Mouse (Mus musculus) embryonic facial prominence, embryonic 11.5 days (tissue): ENCODE measurements at regions not wholly inside any gene's neighbourhood (a gene's known extent, or its start where the extent isn't known, plus 50 kb on each side); places are given as distances from the start of the nearest gene placed in this dataset.

ENCODE experiments used
- ATAC-seq: fragments of 200-750 bp; cut with Nextera tagmentation; replicated peaks from 2 replicates; pipeline ENCODE4 v1.8.0; 2017; ENCODE audit warnings: low read depth; ENCODE audit not compliant: insufficient number of reproducible peaks, low FRiP score, low TSS enrichment
- DNase-seq: peaks from one replicate; pipeline ENCODE4 v3.0.0-alpha.2; 2015; ENCODE audit warnings: low spot score
- H3K27ac ChIP-seq: fragments of 300-500 bp; sonication (generic); replicated peaks from 2 replicates; pipeline ENCODE4 v1.5.1; 2014; ENCODE audit warnings: mild to moderate bottlenecking, low read depth, low read length, control low read depth
- H3K27me3 ChIP-seq: fragments of 300-500 bp; sonication (generic); 2 replicates; pipeline ENCODE4 v1.6.1; 2014; ENCODE audit warnings: mild to moderate bottlenecking, low read length, moderate library complexity, mixed read lengths; ENCODE audit not compliant: control insufficient read depth, insufficient read depth
- H3K36me3 ChIP-seq: fragments of 300-500 bp; sonication (generic); replicated peaks from 2 replicates; pipeline ENCODE4 v1.6.1; 2014; ENCODE audit warnings: low read depth, mild to moderate bottlenecking, low read length, moderate library complexity, mixed read lengths; ENCODE audit not compliant: control insufficient read depth, insufficient read depth
- H3K4me1 ChIP-seq: fragments of 300-500 bp; sonication (generic); 2 replicates; pipeline ENCODE4 v1.6.1; 2014; ENCODE audit warnings: low read length, mixed read lengths; ENCODE audit not compliant: control insufficient read depth, insufficient read depth
- H3K4me2 ChIP-seq: fragments of 300-500 bp; sonication (generic); 2 replicates; pipeline ENCODE4 v1.6.1; 2014; ENCODE audit warnings: low read depth, mild to moderate bottlenecking, control low read depth, low read length, moderate library complexity
- H3K4me3 ChIP-seq: fragments of 300-500 bp; sonication (generic); 2 replicates; pipeline ENCODE4 v1.5.1; 2014; ENCODE audit warnings: low read depth, low read length, control low read depth
- H3K9ac ChIP-seq: fragments of 300-500 bp; sonication (generic); replicated peaks from 2 replicates; pipeline ENCODE4 v1.6.1; 2014; ENCODE audit warnings: mild to moderate bottlenecking, control low read depth, low read length
- H3K9me3 ChIP-seq: fragments of 300-500 bp; sonication (generic); replicated peaks from 2 replicates; pipeline ENCODE4 v1.6.1; 2016; ENCODE audit warnings: mild to moderate bottlenecking, low read length, inconsistent platforms, mixed read lengths; ENCODE audit not compliant: control insufficient read depth
- WGBS: fragments of 180-500 bp; shearing (Covaris S2); extraction: QIAGEN DNeasy Blood & Tissue Kit; methylation state at CpG from one replicate; pipeline ENCODE4 v1.1.7; 2014; 5-methylcytosine and 5-hydroxymethylcytosine counted together

DNA sequence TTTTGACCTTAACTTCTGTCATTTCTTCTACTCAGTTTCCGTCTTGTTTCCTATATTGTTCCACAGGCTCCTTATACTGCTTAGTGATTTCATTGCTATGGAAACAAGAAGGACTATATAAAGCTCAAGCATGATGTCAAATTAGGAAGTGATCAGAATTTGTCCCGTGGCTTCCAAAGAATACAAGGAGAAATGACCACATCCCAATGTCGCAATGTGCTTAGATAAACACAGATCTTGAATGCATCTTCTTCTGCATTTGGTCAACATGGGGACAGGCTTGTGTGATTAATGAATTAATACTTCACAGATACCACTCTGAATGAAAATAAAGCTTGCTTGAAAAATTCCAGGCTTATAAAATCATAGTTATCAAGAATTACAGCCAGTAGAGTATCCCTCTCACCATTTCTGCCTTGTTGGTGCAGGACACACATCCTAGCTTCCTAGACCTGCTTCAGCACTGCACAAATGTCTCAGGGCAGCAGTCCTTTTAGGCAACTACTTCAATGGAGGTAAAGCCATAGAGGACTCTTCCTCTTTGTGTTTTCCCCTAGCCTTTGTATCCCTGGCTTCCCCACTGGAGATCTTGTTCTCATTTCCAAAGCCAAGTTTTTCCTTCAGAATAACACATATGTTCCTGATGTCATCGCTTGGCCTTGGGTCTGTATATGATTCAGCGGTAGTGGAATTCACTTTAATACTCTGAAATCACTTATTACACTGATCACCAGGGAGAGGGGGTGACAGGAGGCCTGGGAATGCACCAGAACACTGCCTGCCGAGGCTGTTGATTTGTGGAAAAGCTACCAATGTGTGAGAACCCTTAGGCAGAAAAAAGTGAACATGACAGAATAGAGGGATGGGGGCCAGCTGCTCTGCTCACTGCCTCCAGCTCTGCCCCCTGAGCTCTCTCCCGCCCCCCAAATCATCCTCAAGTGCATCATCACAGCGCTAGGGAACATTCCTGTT, 97.9 kb upstream of the Ccn6 start:
- no peaks in the 10 kb centered on the region for H3K9me3 ChIP-seq
- no peak overlapping the region for H3K27ac ChIP-seq
- H3K4me3 ChIP-seq = no peak overlapping the region
- H3K4me2 ChIP-seq = no peak overlapping the region
- no peak overlapping the region for H3K9ac ChIP-seq
- DNase-seq (no peak), ATAC-seq (no peak)
- WGBS = 71% methylated on average over 8 of the region's 8 CpGs
- H3K36me3 ChIP-seq = no peaks in the 10 kb centered on the region
- no peaks in the 10 kb centered on the region for H3K27me3 ChIP-seq
- peaks cover 2% of the 10 kb centered on the region for H3K4me1 ChIP-seq

- no peak for ATAC-seq
- Histone ChIP-seq H3K4me2 (no peak overlapping the region), H3K9ac (no peak overlapping the region), H3K27ac (no peak overlapping the region), H3K4me1 (peaks cover 2% of the 10 kb centered on the region), H3K36me3 (no peaks in the 10 kb centered on the region), H3K4me3 (no peak overlapping the region), H3K9me3 (no peaks in the 10 kb centered on the region), H3K27me3 (no peaks in the 10 kb centered on the region)
- DNase-seq = no peak
- 87% methylated on average over 6 of the region's 6 CpGs for WGBS
Measured at GRCm38 (mm10) chr10:39260061-39260460, 96.5 kb upstream of the Ccn6 start.

DNA sequence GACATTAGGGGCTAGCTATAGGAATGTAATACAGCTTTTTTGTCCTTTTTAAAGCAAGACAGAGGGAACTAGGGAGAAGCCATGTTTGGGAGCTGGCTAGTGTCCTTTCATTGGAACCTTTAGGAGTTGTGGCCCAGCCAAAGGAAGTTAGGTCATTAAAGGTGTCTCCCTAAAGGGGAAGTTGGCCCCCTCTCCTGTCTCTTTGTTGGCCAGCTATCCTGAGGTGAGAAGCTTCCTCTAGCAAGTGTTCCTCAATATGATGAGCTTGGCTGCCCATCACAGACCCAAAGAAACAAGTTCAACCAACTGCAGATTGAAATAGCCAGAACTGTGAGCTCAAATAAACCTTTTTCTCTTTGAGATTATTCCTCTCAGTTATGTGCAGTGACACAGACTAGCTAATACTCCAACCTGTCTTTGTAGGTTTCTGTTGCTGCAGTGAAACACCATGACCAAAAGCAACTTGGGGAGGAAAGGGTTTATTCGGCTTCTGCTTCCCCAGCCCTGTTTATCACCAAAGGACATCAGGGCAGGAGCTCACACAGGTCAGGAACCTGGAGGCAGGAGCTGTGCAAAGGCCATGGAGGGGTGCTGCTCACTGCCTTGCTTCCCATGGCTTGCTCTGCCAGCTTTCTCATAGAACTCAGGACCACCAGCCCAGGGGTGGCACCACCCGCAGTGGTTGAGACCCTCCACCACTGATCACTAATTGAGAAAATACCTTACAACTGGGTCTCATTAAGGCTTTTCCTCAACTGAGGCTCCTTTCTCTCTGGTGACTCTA, 94.0 kb upstream of the Ccn6 start:
- WGBS = 82% methylated on average over 2 of the region's 2 CpGs
- DNase-seq (no peak), ATAC-seq (no peak)
- Histone ChIP-seq H3K27me3 (no peaks in the 10 kb centered on the region), H3K4me2 (no peak overlapping the region), H3K36me3 (no peaks in the 10 kb centered on the region), H3K27ac (no peak overlapping the region), H3K4me1 (peaks cover under 1% of the 10 kb centered on the region), H3K9ac (no peak overlapping the region), H3K9me3 (no peaks in the 10 kb centered on the region), H3K4me3 (no peak overlapping the region)

GRCm38 (mm10) chr10:39254561-39254960, 91.0 kb upstream of the Ccn6 start:
- no peaks in the 10 kb centered on the region for H3K27me3 ChIP-seq
- H3K9me3 ChIP-seq = no peaks in the 10 kb centered on the region
- DNase-seq (no peak), ATAC-seq (no peak)
- H3K27ac ChIP-seq = no peak overlapping the region
- no peaks in the 10 kb centered on the region for H3K36me3 ChIP-seq
- H3K4me1 ChIP-seq = no peaks in the 10 kb centered on the region
- 74% methylated on average over 2 of the region's 2 CpGs for WGBS
- H3K4me2 ChIP-seq = no peak overlapping the region
- H3K9ac ChIP-seq = no peak overlapping the region
- H3K4me3 ChIP-seq = no peak overlapping the region

- Histone ChIP-seq H3K27me3 (no peaks in the 10 kb centered on the region), H3K4me1 (no peaks in the 10 kb centered on the region), H3K4me3 (no peak overlapping the region), H3K4me2 (no peak overlapping the region), H3K36me3 (no peaks in the 10 kb centered on the region), H3K9me3 (no peaks in the 10 kb centered on the region), H3K9ac (no peak overlapping the region), H3K27ac (no peak overlapping the region)
- 84% methylated on average over 3 of the region's 3 CpGs for WGBS
- DNase-seq = no peak
- no peak for ATAC-seq
Measured at GRCm38 (mm10) chr10:39250039-39250438, 86.4 kb upstream of the Ccn6 start.

DNA sequence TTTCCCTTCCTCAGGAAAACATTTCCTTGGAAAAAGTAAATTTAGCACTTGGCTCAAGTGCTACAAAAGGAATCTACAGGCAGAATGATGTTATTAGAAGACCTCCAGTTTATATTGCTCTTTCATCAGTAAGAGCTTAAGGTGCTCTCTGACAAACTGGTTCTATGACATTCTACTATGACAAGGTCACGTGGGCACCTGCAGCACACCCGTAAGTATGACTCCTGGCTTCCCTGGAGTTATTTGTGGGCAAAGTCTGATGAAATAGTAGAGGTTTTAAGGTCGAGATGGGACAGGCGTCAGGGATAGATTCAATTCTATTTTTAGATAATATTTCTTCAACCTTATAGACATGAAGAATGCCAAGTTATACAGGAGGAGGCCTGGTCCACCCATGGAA, 84.9 kb upstream of the Ccn6 start:
- H3K9ac ChIP-seq = no peak overlapping the region
- no peak overlapping the region for H3K27ac ChIP-seq
- ATAC-seq (no peak), DNase-seq (no peak)
- WGBS = 85% methylated on average over 4 of the region's 4 CpGs
- H3K27me3 ChIP-seq = no peaks in the 10 kb centered on the region
- no peaks in the 10 kb centered on the region for H3K4me1 ChIP-seq
- H3K9me3 ChIP-seq = no peaks in the 10 kb centered on the region
- H3K36me3 ChIP-seq = no peaks in the 10 kb centered on the region
- no peak overlapping the region for H3K4me2 ChIP-seq
- H3K4me3 ChIP-seq = no peak overlapping the region

DNA sequence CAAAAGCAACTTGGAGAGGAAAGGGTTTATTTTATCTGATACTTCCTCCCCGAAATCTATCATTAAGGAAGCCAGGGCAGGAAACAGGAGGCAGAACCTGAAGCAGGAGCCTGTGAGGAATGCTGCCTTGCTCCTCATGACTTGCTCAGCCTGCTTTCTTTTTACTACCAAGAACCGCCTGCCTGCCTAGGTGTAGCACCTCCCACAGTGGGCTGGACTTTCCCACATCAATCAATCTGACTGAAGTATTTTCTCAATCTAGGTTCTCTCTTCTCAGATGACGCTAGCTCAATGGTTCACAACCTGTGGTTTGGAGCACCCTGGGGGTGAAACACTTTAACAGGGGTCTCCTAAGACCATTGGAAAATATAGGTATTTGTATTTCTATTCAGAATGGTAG, 83.4 kb upstream of the Ccn6 start:
- DNase-seq = no peak
- Histone ChIP-seq H3K9me3 (no peaks in the 10 kb centered on the region), H3K4me3 (no peak overlapping the region), H3K27ac (no peak overlapping the region), H3K27me3 (no peaks in the 10 kb centered on the region), H3K9ac (no peak overlapping the region), H3K4me1 (no peaks in the 10 kb centered on the region), H3K36me3 (no peaks in the 10 kb centered on the region), H3K4me2 (no peak overlapping the region)
- ATAC-seq = no peak
- 53% methylated on average over 3 of the region's 3 CpGs for WGBS

DNA sequence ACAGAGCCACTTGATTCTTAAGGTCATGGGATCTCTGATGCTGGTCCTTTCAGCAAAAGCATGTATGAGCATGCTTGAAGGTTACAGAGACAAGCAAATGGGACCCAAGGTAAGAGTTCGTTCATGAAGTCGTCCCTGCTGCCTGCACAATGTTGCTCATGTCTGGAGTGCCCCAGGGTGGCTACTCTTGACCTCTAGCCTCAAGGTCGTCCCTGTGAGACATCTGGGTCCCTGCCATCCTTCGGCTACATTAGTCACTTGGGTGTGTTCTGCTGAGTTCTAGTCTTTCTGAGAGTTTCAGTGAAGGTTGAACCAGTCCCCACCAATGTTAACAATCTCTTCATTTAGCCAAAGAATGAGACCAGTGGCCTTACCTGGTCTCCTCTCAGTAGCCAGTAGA, 81.5 kb upstream of the Ccn6 start:
- no peak overlapping the region for H3K27ac ChIP-seq
- H3K9me3 ChIP-seq = no peaks in the 10 kb centered on the region
- no peaks in the 10 kb centered on the region for H3K27me3 ChIP-seq
- H3K4me3 ChIP-seq = no peak overlapping the region
- no peaks in the 10 kb centered on the region for H3K4me1 ChIP-seq
- no peak for ATAC-seq
- WGBS = 62% methylated on average over 4 of the region's 4 CpGs
- no peak for DNase-seq
- H3K36me3 ChIP-seq = no peaks in the 10 kb centered on the region
- H3K9ac ChIP-seq = no peak overlapping the region
- H3K4me2 ChIP-seq = no peak overlapping the region
